Mouse (Mus musculus) forebrain, embryonic 11.5 days (tissue): ENCODE results near the gene Muc4. TPM values are rescaled to one million over a fixed set of nuclear protein-coding genes. Genes with fewer than 3 reads are reported as not detected.

ENCODE experiments used
- ATAC-seq: fragments of 200-750 bp; cut with Nextera tagmentation; replicated peaks from 2 replicates; pipeline ENCODE4 v1.8.0; 2017; ENCODE audit warnings: moderate TSS enrichment; ENCODE audit not compliant: low FRiP score
- DNase-seq: peaks from one replicate; pipeline ENCODE4 v3.0.0-alpha.2; 2017; ENCODE audit warnings: low spot score
- H3K27ac ChIP-seq: fragments of 300-500 bp; sonication (generic); 2 replicates; pipeline ENCODE4 v1.5.1; 2014; ENCODE audit warnings: low read depth, low read length
- H3K27me3 ChIP-seq: fragments of 300-500 bp; sonication (generic); 2 replicates; pipeline ENCODE4 v1.6.1; 2014; ENCODE audit warnings: mild to moderate bottlenecking, low read length, mixed read lengths; ENCODE audit not compliant: control insufficient read depth, insufficient read depth
- H3K36me3 ChIP-seq: fragments of 300-500 bp; sonication (generic); 2 replicates; pipeline ENCODE4 v1.6.1; 2014; ENCODE audit warnings: mild to moderate bottlenecking, low read length, moderate library complexity, mixed read lengths; ENCODE audit not compliant: control insufficient read depth, insufficient read depth
- H3K4me1 ChIP-seq: fragments of 300-500 bp; sonication (generic); replicated peaks from 2 replicates; pipeline ENCODE4 v1.6.1; 2014; ENCODE audit warnings: low read length, mixed read lengths; ENCODE audit not compliant: control insufficient read depth, insufficient read depth
- H3K4me2 ChIP-seq: fragments of 300-500 bp; sonication (generic); 2 replicates; pipeline ENCODE4 v1.6.1; 2014; ENCODE audit warnings: low read depth, mild to moderate bottlenecking, low read length, moderate library complexity, mixed read lengths; ENCODE audit not compliant: severe bottlenecking
- H3K4me3 ChIP-seq: fragments of 300-500 bp; sonication (generic); 2 replicates; pipeline ENCODE4 v1.5.1; 2014; ENCODE audit warnings: low read depth, low read length
- H3K9ac ChIP-seq: fragments of 300-500 bp; sonication (generic); 2 replicates; pipeline ENCODE4 v1.6.1; 2014; ENCODE audit warnings: low read length
- H3K9me3 ChIP-seq: fragments of 300-500 bp; sonication (generic); 2 replicates; pipeline ENCODE4 v1.6.1; 2016; ENCODE audit warnings: low read length, mixed read lengths; ENCODE audit not compliant: control insufficient read depth
- WGBS: fragments of 180-500 bp; shearing (Covaris S2); extraction: QIAGEN DNeasy Blood & Tissue Kit; methylation state at CpG from one replicate; pipeline ENCODE4 v1.1.7; 2014; 5-methylcytosine and 5-hydroxymethylcytosine counted together
- polyA plus RNA-seq: library from polyadenylated mRNA; unstranded; fragments of >200 nt; fragmentation: Nextera tagmentation; extraction: Ambion mirVana; gene quantifications from 2 replicates; pipeline ENCODE4 v1.2.1, GENCODE M21; 2014

The Muc4 gene
- polyA plus RNA-seq, 1 experiment from 2014 or later, result 0.12 TPM

DNA sequence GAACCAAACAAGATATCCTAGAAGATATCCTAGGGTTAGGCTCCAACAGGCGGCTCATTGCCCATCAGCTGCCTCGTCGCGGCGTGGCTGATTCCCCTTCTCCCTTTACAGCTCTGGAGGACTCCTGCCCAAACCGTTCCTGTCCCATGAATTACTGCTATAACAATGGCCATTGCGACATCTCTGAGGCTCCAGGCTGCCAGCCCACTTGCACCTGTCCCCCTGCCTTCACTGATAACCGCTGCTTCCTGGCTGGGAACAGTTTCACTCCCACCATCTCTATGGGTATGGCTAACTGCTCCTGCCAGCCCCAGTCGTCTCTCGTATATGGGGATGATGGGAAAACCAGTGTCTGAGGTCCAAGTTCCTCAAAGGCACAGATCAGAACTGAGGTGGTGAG is 41.0 kb downstream of the Muc4 start:
- Histone ChIP-seq H3K9ac (no peak overlapping the region), H3K36me3 (no peaks in the 10 kb centered on the region), H3K9me3 (no peaks in the 10 kb centered on the region), H3K4me2 (no peak overlapping the region), H3K4me3 (no peak overlapping the region), H3K27me3 (no peaks in the 10 kb centered on the region), H3K27ac (no peak overlapping the region), H3K4me1 (no peaks in the 10 kb centered on the region)
- WGBS, result 78% methylated on average over 10 of the region's 10 CpGs
- no peak for ATAC-seq
- no peak for DNase-seq

DNA sequence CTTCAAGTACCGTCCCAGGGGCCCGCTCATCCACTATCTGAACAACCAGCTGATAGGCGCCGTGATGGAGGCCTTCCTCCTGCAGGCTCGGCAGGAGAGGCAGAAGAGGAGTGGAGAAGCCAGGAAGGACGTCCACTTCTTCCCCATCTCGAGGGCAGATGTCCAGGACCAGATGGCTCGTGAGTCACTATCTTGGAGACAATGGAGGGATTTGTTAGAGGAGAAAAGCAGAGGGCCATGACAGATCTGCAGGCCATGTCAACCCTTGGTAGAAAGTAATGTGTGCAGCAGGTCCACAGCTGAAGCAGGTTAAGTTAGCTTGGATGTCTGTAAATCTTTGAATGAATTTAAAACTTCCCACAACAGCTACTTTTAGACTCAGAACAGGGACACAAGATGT is 43.3 kb downstream of the Muc4 start:
- no peaks in the 10 kb centered on the region for H3K36me3 ChIP-seq
- no peaks in the 10 kb centered on the region for H3K27me3 ChIP-seq
- no peaks in the 10 kb centered on the region for H3K9me3 ChIP-seq
- no peak overlapping the region for H3K4me2 ChIP-seq
- DNase-seq, result no peak
- no peak overlapping the region for H3K27ac ChIP-seq
- no peaks in the 10 kb centered on the region for H3K4me1 ChIP-seq
- no peak overlapping the region for H3K4me3 ChIP-seq
- no peak for ATAC-seq
- 70% methylated on average over 8 of the region's 8 CpGs for WGBS
- no peak overlapping the region for H3K9ac ChIP-seq

GRCm38 (mm10) chr16:32783324-32784062 is 47.8 kb downstream of the Muc4 start:
- ATAC-seq (no peak), DNase-seq (no peak)
- H3K27ac ChIP-seq, result no peak overlapping the region
- no peak overlapping the region for H3K4me2 ChIP-seq
- H3K27me3 ChIP-seq, result no peaks in the 10 kb centered on the region
- no peaks in the 10 kb centered on the region for H3K4me1 ChIP-seq
- no peaks in the 10 kb centered on the region for H3K36me3 ChIP-seq
- no peak overlapping the region for H3K4me3 ChIP-seq
- WGBS, result 70% methylated on average over 5 of the region's 5 CpGs
- H3K9me3 ChIP-seq, result no peaks in the 10 kb centered on the region
- H3K9ac ChIP-seq, result no peak overlapping the region

- no peak overlapping the region for H3K27ac ChIP-seq
Measured at GRCm38 (mm10) chr16:32784840-32785239, 49.2 kb downstream of the Muc4 start.

GRCm38 (mm10) chr16:32790056-32790455 is 54.4 kb downstream of the Muc4 start:
- Histone ChIP-seq H3K27me3 (no peaks in the 10 kb centered on the region), H3K4me2 (no peak overlapping the region), H3K36me3 (no peaks in the 10 kb centered on the region), H3K9me3 (no peaks in the 10 kb centered on the region), H3K9ac (no peak overlapping the region), H3K4me3 (no peak overlapping the region), H3K27ac (no peak overlapping the region), H3K4me1 (no peaks in the 10 kb centered on the region)
- no peak for ATAC-seq
- 89% methylated on average over 5 of the region's 5 CpGs for WGBS
- DNase-seq, result no peak

More at GRCm38 (mm10) chr16:32784840-32785239, 49.2 kb downstream of the Muc4 start:
- Histone ChIP-seq H3K9me3 (no peaks in the 10 kb centered on the region), H3K4me1 (no peaks in the 10 kb centered on the region), H3K9ac (no peak overlapping the region), H3K4me3 (no peak overlapping the region), H3K4me2 (no peak overlapping the region), H3K36me3 (no peaks in the 10 kb centered on the region), H3K27me3 (no peaks in the 10 kb centered on the region)
- WGBS, result 85% methylated on average over 13 of the region's 13 CpGs
- ATAC-seq, result no peak
- DNase-seq, result no peak

DNA sequence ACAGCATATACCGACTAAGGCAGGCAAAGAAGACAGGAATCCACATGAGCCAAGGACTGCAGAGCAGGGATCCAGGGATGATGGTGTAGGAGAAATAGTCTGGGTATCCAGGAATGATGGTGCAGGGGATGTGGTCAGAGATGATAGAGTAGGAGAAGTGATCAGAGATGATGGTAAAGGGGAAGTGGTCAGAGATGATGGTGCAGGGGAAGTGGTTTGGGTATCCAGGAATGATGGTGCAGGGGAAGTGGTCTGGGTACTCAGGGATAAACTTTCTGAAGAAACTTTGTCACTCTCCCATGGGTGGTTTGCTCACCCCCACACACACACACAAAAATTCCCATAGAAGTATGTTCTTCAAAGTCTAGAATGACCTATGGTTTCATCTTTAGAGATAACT is 59.5 kb downstream of the Muc4 start:
- H3K9me3 ChIP-seq, result no peaks in the 10 kb centered on the region
- ATAC-seq (no peak), DNase-seq (no peak)
- H3K9ac ChIP-seq, result no peak overlapping the region
- H3K27ac ChIP-seq, result no peak overlapping the region
- no peaks in the 10 kb centered on the region for H3K4me1 ChIP-seq
- no peak overlapping the region for H3K4me3 ChIP-seq
- WGBS, result 84% methylated on average over 1 of the region's 1 CpGs
- H3K36me3 ChIP-seq, result no peaks in the 10 kb centered on the region
- H3K4me2 ChIP-seq, result no peak overlapping the region
- H3K27me3 ChIP-seq, result no peaks in the 10 kb centered on the region

GRCm38 (mm10) chr16:32796676-32797425 is 61.2 kb downstream of the Muc4 start:
- no peaks in the 10 kb centered on the region for H3K36me3 ChIP-seq
- no peak overlapping the region for H3K27ac ChIP-seq
- 80% methylated on average over 14 of the region's 14 CpGs for WGBS

GRCm38 (mm10) chr16:32797426-32797689 is 61.7 kb downstream of the Muc4 start, which contains the start of gene Muc20:
Gene Muc20, minus strand, starts transcription at chr16:32797435.
- H3K27ac ChIP-seq, result no peak within 1 kb of the TSS
- ATAC-seq (no peak), DNase-seq (no peak)
- H3K4me2 ChIP-seq, result no peak within 1 kb of the TSS
- 84% methylated on average over 3 of the region's 3 CpGs for whole genome bisulfite sequencing
- H3K27me3 ChIP-seq, result no peaks in the 10 kb centered on the region
- no peaks in the 10 kb centered on the region for H3K36me3 ChIP-seq
- no peak within 1 kb of the TSS for H3K9ac ChIP-seq
- no peaks in the 10 kb centered on the region for H3K9me3 ChIP-seq
- H3K4me3 ChIP-seq, result no peak within 1 kb of the TSS
- H3K4me1 ChIP-seq, result no peaks in the 10 kb centered on the region

More at GRCm38 (mm10) chr16:32796676-32797425, 61.2 kb downstream of the Muc4 start:
- DNase-seq, result no peak
- H3K9me3 ChIP-seq, result no peaks in the 10 kb centered on the region
- no peak overlapping the region for H3K4me2 ChIP-seq
- no peak overlapping the region for H3K9ac ChIP-seq
- no peak for ATAC-seq
- H3K4me3 ChIP-seq, result no peak overlapping the region
- H3K27me3 ChIP-seq, result no peaks in the 10 kb centered on the region
- no peaks in the 10 kb centered on the region for H3K4me1 ChIP-seq
